Mouse (Mus musculus) hindbrain, postnatal 0 days (tissue): Measurements from ENCODE around the gene Slc12a1. TPM values are rescaled to one million over a fixed set of nuclear protein-coding genes. Genes with fewer than 3 reads are reported as not detected.
A peak's percentile ranks its signal among the peaks of the same experiment; 100 is the strongest.

ENCODE experiments used
- ATAC-seq: fragments of 200-750 bp; cut with Nextera tagmentation; 2 replicates; pipeline ENCODE4 v1.8.0; 2017; ENCODE audit warnings: mild to moderate bottlenecking, moderate TSS enrichment, moderate library complexity
- DNase-seq: peaks from one replicate; pipeline ENCODE4 v3.0.0-alpha.2; 2015; ENCODE audit warnings: low spot score
- H3K27ac ChIP-seq: fragments of 300-500 bp; sonication (generic); 2 replicates; pipeline ENCODE4 v1.5.1; 2014; ENCODE audit warnings: mild to moderate bottlenecking
- H3K27me3 ChIP-seq: fragments of 300-500 bp; sonication (generic); 2 replicates; pipeline ENCODE4 v1.6.1; 2014; ENCODE audit warnings: low read length, mixed read lengths; ENCODE audit not compliant: insufficient read depth
- H3K36me3 ChIP-seq: fragments of 300-500 bp; sonication (generic); 2 replicates; pipeline ENCODE4 v1.6.1; 2014; ENCODE audit warnings: low read length, mixed read lengths; ENCODE audit not compliant: insufficient read depth
- H3K4me1 ChIP-seq: fragments of 300-500 bp; sonication (generic); 2 replicates; pipeline ENCODE4 v1.6.1; 2014; ENCODE audit warnings: antibody characterized with exemption, low read length, mixed read lengths; ENCODE audit not compliant: insufficient read depth
- H3K4me2 ChIP-seq: fragments of 300-500 bp; sonication (generic); 2 replicates; pipeline ENCODE4 v1.6.1; 2014; ENCODE audit warnings: low read depth, mild to moderate bottlenecking, low read length, moderate library complexity, mixed read lengths
- H3K4me3 ChIP-seq: fragments of 300-500 bp; sonication (generic); 2 replicates; pipeline ENCODE4 v1.5.1; 2014; ENCODE audit warnings: low read length
- H3K9ac ChIP-seq: fragments of 300-500 bp; sonication (generic); replicated peaks from 2 replicates; pipeline ENCODE4 v1.6.1; 2014; ENCODE audit warnings: mild to moderate bottlenecking, low read length, moderate library complexity, mixed read lengths
- H3K9me3 ChIP-seq: fragments of 300-500 bp; sonication (generic); 2 replicates; pipeline ENCODE4 v1.6.1; 2016; ENCODE audit warnings: low read length, mixed read lengths
- CTCF ChIP-seq: IDR thresholded peaks from 2 replicates; pipeline ENCODE4 v1.5.1; 2016; ENCODE audit warnings: antibody characterized with exemption, control low read depth, low read depth
- WGBS: fragments of 180-500 bp; shearing (Covaris S2); extraction: QIAGEN DNeasy Blood & Tissue Kit; methylation state at CpG from one replicate; pipeline ENCODE4 v1.1.7; 2014; 5-methylcytosine and 5-hydroxymethylcytosine counted together
- polyA plus RNA-seq: library from polyadenylated mRNA; unstranded; fragments of >200 nt; fragmentation: Nextera tagmentation; extraction: Ambion mirVana; gene quantifications from 2 replicates; pipeline ENCODE4 v1.2.1, GENCODE M21; 2015
- total RNA-seq: library from RNA; depleted of rRNA; stranded (reverse); fragments of >200 nt; gene quantifications from 2 replicates; pipeline ENCODE4 v1.2.3, GENCODE M21; 2014

Gene Slc12a1
- total and polyA plus RNA-seq, 2 experiments from 2014 or later = 0.10 TPM; not detected in 1

DNA sequence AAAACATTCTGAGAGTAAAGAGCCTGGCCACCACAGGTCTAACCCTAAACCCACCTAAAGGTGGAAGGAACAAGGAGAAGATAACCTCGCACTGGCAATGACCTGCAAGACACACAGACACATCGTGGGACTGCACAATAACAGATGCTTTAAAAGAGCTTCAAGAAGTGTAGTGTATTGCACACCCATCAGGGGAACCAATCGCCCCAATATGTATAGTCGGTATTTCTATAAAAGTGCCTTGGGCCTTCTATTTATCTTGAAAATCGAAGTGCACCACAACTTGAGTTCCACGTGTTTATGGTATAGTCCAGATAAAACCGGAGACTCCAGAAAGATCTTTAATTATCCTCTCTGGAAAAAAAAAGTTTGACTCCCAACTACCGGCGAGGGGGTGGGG, 94.4 kb downstream of the Slc12a1 start:
- H3K4me2 ChIP-seq = peak overlapping the region; percentile 74
- no peak for ATAC-seq

DNA sequence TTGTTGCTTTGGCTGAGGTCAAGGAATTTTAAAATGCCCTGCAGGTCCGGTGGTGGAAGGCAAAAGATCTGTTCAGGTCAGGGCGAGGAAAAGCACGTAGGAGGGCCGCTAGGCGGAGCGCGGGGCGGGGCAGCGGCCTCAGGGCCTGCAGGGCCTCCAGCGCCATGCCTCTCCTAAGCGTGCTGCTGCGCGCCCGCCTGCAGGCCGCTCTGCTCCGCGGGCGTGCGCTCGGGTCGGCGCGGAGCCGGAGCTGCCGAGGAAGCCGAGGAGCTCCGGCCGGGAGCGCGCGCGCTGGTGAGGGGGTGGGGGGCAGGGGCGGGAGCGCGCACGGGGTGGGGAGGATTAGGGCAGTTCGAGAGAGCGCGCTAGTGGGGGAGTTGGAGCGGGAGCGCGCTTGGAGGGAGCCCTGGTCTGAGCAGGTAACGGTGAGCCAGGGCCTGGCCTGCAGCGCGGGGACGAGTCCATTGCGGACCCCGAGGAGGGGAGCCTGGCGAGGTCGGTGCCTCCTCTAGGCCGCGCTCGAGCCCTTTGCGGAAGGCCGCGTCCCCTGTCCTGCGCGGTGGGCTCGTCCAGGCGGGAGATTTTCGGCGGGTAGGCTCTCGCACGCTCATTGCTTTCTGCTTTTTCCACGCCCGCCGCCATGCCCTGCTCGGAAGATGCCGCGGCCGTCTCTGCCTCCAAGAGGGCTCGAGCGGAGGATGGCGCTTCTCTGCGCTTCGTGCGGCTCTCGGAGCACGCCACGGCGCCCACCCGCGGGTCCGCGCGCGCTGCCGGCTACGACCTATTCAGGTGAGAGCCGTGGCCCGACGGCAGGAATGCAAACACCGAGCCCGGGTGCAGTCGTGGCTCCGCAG, 95.0 kb downstream of the Slc12a1 start, which contains the start of gene Dut:
Gene Dut (plus strand): TSS at position 83 of the 854 bp plus-strand sequence.
- ATAC-seq (peak; percentile 99), DNase-seq (peak; percentile 96)
- Histone ChIP-seq H3K27me3 (no peaks in the 10 kb centered on the region), H3K4me1 (peaks cover 9% of the 10 kb centered on the region), H3K9me3 (no peaks in the 10 kb centered on the region), H3K36me3 (no peaks in the 10 kb centered on the region), H3K4me2 (peak within 1 kb of the TSS; percentile 74), H3K4me3 (peak within 1 kb of the TSS; percentile 60), H3K9ac (peak within 1 kb of the TSS; percentile 56), H3K27ac (peak within 1 kb of the TSS; percentile 86)
- peak; percentile 39 for TF ChIP-seq CTCF
- under 1% methylated on average over 81 of the region's 96 CpGs for WGBS

More for the DNA sequence above, 94.4 kb downstream of the Slc12a1 start:
- Histone ChIP-seq H3K9ac (peak overlapping the region; percentile 56; the same call in 1 of the 2 replicates), H3K27me3 (no peaks in the 10 kb centered on the region), H3K4me3 (peak overlapping the region; percentile 60), H3K9me3 (no peaks in the 10 kb centered on the region), H3K4me1 (peaks cover 9% of the 10 kb centered on the region), H3K36me3 (no peaks in the 10 kb centered on the region), H3K27ac (peak overlapping the region; percentile 86; the same call in 1 of the 2 replicates)
- no peak for DNase-seq
- TF ChIP-seq CTCF = no peak
- 17% methylated on average over 9 of the region's 9 CpGs for WGBS

DNA sequence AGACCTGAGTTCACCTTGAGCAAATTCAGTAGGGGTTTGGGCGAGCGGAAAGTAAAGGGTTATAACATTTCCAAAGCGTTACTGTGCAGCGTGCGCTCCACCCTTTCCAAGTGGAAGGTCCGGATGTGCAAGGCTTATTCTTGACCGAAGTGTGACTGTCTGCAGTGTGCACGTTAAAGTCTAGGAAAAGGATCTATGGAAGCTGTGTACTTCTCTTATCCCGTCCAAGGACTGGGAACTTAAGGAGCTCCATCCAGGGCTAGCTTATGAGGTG, 95.6 kb downstream of the Slc12a1 start:
- Histone ChIP-seq H3K4me2 (peak overlapping the region; percentile 74), H3K4me1 (peaks cover 9% of the 10 kb centered on the region), H3K9me3 (no peaks in the 10 kb centered on the region), H3K36me3 (no peaks in the 10 kb centered on the region), H3K9ac (peak overlapping the region; percentile 56), H3K27me3 (no peaks in the 10 kb centered on the region), H3K27ac (peak overlapping the region; percentile 86), H3K4me3 (peak overlapping the region; percentile 60)
- no peak for ATAC-seq
- under 1% methylated on average over 9 of the region's 9 CpGs for WGBS
- no peak for DNase-seq
- TF ChIP-seq CTCF = no peak

DNA sequence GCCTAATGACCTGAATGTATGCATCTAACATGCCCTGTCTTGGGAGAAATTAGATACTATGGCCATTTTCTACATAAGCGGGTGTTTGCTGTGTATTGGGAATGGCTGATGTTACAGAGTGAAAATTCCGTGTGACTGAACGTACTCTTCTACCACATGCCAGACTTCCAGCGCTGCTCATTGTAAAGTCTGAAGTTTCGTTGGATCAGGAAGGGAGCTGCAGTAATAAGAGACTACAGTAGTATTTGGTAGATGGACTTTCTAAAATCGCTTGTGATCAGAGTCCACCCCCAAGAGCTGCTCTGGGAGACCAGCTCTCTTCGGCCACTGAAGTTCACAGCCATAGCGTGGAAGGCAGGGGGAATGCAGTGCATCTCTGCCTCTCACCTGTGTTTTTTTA, 96.0 kb downstream of the Slc12a1 start:
- Histone ChIP-seq H3K36me3 (no peaks in the 10 kb centered on the region), H3K27ac (0 out of 2 replicates have a peak overlapping the region, but pooled peaks have one; percentile 86), H3K4me1 (peaks cover 9% of the 10 kb centered on the region), H3K27me3 (no peaks in the 10 kb centered on the region), H3K9me3 (no peaks in the 10 kb centered on the region), H3K4me3 (peak overlapping the region; percentile 60), H3K4me2 (peak overlapping the region; percentile 74), H3K9ac (peak overlapping the region; percentile 56)
- 3% methylated on average over 8 of the region's 8 CpGs for WGBS
- no peak for TF ChIP-seq CTCF
- ATAC-seq (no peak), DNase-seq (no peak)

DNA sequence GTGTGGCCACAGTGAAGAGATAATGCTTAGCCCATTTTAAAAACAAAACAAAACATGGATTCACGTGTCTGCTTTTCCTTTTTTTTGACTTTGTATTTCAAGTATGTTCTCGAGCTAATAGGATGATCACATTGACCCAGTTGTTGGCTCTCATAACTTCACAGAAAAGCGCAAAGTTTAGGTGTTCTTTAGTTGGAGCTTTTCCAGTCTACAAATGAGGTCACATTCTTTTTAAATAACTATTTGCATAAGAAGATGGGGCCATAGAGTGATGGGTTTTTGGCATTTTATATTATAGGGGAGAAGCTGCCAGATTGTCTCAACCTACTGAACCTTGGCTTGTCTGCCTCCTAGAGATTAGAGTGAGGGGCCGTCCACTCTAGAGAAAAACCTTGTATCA, 97.0 kb downstream of the Slc12a1 start:
- peak overlapping the region; percentile 74; the same call in 1 of the 2 replicates for H3K4me2 ChIP-seq

DNA sequence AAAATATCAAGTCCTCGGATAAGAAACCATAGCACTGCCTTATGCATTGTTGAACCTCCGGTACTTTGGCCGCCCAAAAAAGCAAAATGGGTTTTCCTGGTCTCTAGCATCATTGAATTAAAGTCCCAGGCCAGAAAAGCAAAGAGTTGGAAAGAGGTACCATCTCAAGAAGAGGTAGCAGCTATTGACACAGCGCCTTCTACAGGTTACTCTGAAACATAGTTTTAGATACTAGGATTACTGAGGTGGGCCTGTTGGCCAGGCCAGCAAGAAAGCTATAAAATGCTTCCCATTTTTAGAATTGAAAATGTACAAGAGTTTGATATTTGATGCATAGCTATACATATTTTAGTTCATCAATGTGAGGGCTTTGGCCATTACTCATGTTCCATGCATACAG, 97.6 kb downstream of the Slc12a1 start:
- Histone ChIP-seq H3K4me1 (peaks cover 9% of the 10 kb centered on the region), H3K4me2 (no peak overlapping the region), H3K9ac (no peak overlapping the region), H3K27ac (no peak overlapping the region), H3K4me3 (no peak overlapping the region), H3K36me3 (peaks cover 6% of the 10 kb centered on the region; the same call in 1 of the 2 replicates), H3K27me3 (no peaks in the 10 kb centered on the region), H3K9me3 (no peaks in the 10 kb centered on the region)
- TF ChIP-seq CTCF = peak; percentile 30; the same call in 1 of the 2 replicates
- ATAC-seq = no peak
- 90% methylated on average over 4 of the region's 4 CpGs for WGBS
- peak; percentile 12 for DNase-seq

More for the DNA sequence above, 97.0 kb downstream of the Slc12a1 start:
- Histone ChIP-seq H3K27me3 (no peaks in the 10 kb centered on the region), H3K4me3 (no peak overlapping the region), H3K36me3 (peaks cover 6% of the 10 kb centered on the region; the same call in 1 of the 2 replicates), H3K9me3 (no peaks in the 10 kb centered on the region), H3K9ac (no peak overlapping the region), H3K27ac (no peak overlapping the region), H3K4me1 (peaks cover 9% of the 10 kb centered on the region)
- no peak for TF ChIP-seq CTCF
- DNase-seq = no peak
- ATAC-seq = no peak
- 75% methylated on average over 4 of the region's 4 CpGs for whole genome bisulfite sequencing

DNA sequence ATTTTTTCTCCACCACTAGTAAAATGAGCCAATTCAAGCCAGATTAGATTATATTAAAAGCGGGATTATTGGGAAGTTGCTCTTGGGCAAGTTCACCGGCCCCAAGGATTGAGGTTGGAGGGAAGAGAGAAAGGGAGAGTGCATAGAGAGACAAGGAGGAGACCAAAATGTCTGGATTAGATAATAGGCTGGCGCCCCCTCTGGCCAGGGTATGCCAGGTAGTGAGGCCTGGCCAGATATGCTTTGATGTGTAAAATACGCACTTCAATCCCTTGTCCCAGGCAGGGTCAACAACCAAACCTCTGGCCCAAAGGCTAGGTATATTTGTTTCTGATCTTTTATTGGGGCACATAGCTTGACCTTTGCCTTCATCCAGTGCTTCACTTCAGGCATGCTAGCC, 99.5 kb downstream of the Slc12a1 start:
- H3K36me3 ChIP-seq = peaks cover 9% of the 10 kb centered on the region; the same call in 1 of the 2 replicates
- H3K27me3 ChIP-seq = no peaks in the 10 kb centered on the region
- ATAC-seq (no peak), DNase-seq (no peak)
- H3K9me3 ChIP-seq = no peaks in the 10 kb centered on the region
- no peak overlapping the region for H3K9ac ChIP-seq
- H3K4me3 ChIP-seq = no peak overlapping the region
- no peak overlapping the region for H3K4me2 ChIP-seq
- H3K4me1 ChIP-seq = peaks cover 5% of the 10 kb centered on the region
- WGBS = 90% methylated on average over 4 of the region's 4 CpGs
- no peak for TF ChIP-seq CTCF
- H3K27ac ChIP-seq = no peak overlapping the region
